Mouse (Mus musculus) liver, adult 2 months (tissue): Measurements from ENCODE around the gene Abcg5. TPM values are rescaled to one million over a fixed set of nuclear protein-coding genes. Genes with fewer than 3 reads are reported as not detected.

Source experiments
- DNase-seq: peaks from one replicate; pipeline ENCODE4 v3.0.0-alpha.2; 2011; ENCODE audit warnings: low read depth, low spot score; ENCODE audit errors: extremely low read depth
- H3K27ac ChIP-seq: fragments of 200-500 bp; replicated peaks from 2 replicates; pipeline ENCODE4 v1.5.1; 2012; ENCODE audit warnings: low read depth, mild to moderate bottlenecking, control low read depth, inconsistent platforms, low read length; ENCODE audit not compliant: insufficient read depth
- H3K27me3 ChIP-seq: fragments of 200-500 bp; 2 replicates; pipeline ENCODE4 v1.6.1; 2012; ENCODE audit warnings: mild to moderate bottlenecking, moderate library complexity, low read length, inconsistent platforms; ENCODE audit not compliant: control insufficient read depth, insufficient read depth
- H3K36me3 ChIP-seq: fragments of 200-500 bp; 2 replicates; pipeline ENCODE4 v1.6.1; 2012; ENCODE audit warnings: low read length, inconsistent platforms; ENCODE audit not compliant: control insufficient read depth, insufficient read depth
- H3K4me1 ChIP-seq: fragments of 200-500 bp; 2 replicates; pipeline ENCODE4 v1.6.1; 2011; ENCODE audit warnings: low read length; ENCODE audit not compliant: control insufficient read depth, insufficient read depth
- H3K4me3 ChIP-seq: fragments of 200-500 bp; 2 replicates; pipeline ENCODE4 v1.5.1; 2011; ENCODE audit warnings: low read depth, mild to moderate bottlenecking, control low read depth, low read length, moderate library complexity; ENCODE audit not compliant: insufficient read depth
- H3K79me2 ChIP-seq: fragments of 200-500 bp; 2 replicates; pipeline ENCODE4 v1.6.1; 2012; ENCODE audit warnings: inconsistent platforms, mild to moderate bottlenecking, low read length, moderate library complexity; ENCODE audit not compliant: control insufficient read depth, insufficient read depth
- H3K9ac ChIP-seq: fragments of 200-500 bp; 2 replicates; pipeline ENCODE4 v1.6.1; 2012; ENCODE audit warnings: low read depth, mild to moderate bottlenecking, control low read depth, inconsistent platforms, low read length
- CTCF ChIP-seq: fragments of 200-500 bp; IDR thresholded peaks from 2 replicates; pipeline ENCODE4 v1.5.1; 2011; ENCODE audit warnings: low read depth, low read length, control low read depth
- POLR2A ChIP-seq: fragments of 200-500 bp; IDR thresholded peaks from 2 replicates; pipeline ENCODE4 v1.6.1; 2011; ENCODE audit warnings: low read length, control low read depth; ENCODE audit not compliant: insufficient read depth; ENCODE audit errors: extremely low read depth
- WGBS: fragments of 180-500 bp; shearing (Covaris S2); methylation state at CpG from one replicate; pipeline ENCODE4 v1.1.7; 2018; 5-methylcytosine and 5-hydroxymethylcytosine counted together
- polyA plus RNA-seq: library from polyadenylated mRNA; depleted of rRNA; stranded (reverse); fragments of >200 nt; gene quantifications from 2 replicates; pipeline ENCODE4 v1.2.3, GENCODE M21; 2012
- total RNA-seq: library from RNA; depleted of rRNA; stranded (reverse); fragments of >200 nt; gene quantifications from 2 replicates; pipeline ENCODE4 v1.2.3, GENCODE M21; 2014

Gene Abcg5
- total and polyA plus RNA-seq, 2 experiments, result 118 to 133 TPM

DNA sequence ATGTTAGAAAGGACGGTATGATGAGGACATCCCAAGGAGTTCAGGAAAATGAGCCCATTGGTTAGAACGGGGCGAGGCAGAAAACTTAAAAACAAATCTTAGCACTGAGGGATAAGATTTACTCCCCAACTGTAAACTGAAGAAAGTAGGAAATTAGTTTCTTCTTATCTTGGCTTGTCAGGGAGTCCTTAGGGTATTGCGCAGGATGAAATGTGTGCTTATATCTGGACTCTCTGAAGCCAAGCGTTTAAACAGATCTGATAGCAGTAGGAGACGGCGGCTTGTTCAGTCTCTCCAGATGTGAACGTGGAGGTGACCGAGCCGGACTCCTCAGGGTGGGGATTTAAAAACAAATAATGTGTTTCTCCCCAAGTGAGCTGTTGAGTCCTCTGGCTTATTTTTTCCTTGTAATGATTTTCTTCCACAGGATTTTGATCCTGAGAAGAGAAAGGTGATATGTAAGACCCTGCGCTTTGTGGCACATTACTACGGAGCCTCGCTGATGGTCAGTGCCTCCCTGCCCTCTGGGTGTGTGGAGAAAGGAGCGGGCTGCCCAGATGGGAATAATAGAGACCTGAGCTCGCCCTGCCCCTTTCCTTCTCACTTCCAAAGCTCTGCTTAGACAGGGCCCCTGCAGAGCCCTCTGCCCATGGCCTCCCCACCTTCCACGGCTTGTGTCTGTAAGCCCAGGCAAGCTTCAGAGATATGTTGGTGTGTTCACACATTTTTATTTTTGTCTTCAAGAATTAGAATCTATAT lies 38.3 kb downstream of the Abcg5 start:
- WGBS, result 89% methylated on average over 16 of the region's 16 CpGs
- H3K36me3 ChIP-seq, result no peaks in the 10 kb centered on the region
- H3K9ac ChIP-seq, result no peak overlapping the region
- no peak overlapping the region for H3K4me3 ChIP-seq
- no peak for DNase-seq
- H3K27me3 ChIP-seq, result no peaks in the 10 kb centered on the region
- no peak for TF ChIP-seq CTCF
- no peak for TF ChIP-seq POLR2A
- H3K4me1 ChIP-seq, result peaks cover 7% of the 10 kb centered on the region; the same call in 1 of the 2 replicates
- no peaks in the 10 kb centered on the region for H3K79me2 ChIP-seq
- no peak overlapping the region for H3K27ac ChIP-seq

DNA sequence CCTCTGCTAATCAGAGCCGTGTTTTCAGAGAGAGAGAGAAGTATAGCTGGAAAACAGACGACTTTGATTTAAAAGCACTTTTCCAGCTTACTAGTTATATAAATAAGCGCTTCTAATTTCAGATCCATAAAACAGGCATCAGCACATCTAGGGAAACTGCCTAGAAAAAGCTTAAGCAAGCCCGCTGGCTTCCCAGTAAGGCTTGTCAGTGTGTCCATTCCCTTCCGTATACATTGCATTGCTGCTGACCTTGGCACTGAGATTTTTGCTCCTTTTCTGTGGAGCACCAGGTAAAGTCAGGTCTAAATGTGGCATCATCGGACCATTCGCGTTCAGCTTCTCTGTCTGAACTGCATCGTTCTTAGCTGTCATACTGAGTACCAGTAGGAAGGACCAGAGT lies 40.5 kb downstream of the Abcg5 start:
- 93% methylated on average over 9 of the region's 9 CpGs for WGBS
- H3K4me3 ChIP-seq, result no peak overlapping the region
- peaks cover under 1% of the 10 kb centered on the region; the same call in 1 of the 2 replicates for H3K4me1 ChIP-seq
- no peaks in the 10 kb centered on the region for H3K79me2 ChIP-seq
- DNase-seq, result no peak
- no peak overlapping the region for H3K27ac ChIP-seq
- H3K27me3 ChIP-seq, result no peaks in the 10 kb centered on the region
- no peaks in the 10 kb centered on the region for H3K36me3 ChIP-seq
- TF ChIP-seq CTCF (no peak), POLR2A (no peak)
- no peak overlapping the region for H3K9ac ChIP-seq

DNA sequence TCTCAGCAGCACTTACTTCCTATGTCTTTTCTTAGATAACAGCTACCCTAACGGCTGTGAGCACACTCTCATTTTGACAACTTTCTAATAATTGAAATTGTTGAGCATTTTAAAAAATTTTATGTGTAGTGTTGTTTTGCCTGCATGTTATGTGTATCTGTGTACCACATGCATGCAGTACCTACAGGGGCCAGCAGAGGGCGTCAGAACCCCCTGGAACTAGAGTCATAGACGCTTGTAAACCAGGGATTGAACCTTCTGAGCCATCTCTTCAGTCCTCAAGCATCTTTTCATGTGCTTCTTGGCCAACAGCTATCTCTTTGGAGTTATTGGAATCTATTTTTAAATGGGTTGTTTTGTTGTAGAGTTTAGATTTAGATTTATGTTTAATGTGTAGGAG lies 40.9 kb downstream of the Abcg5 start:
- no peak overlapping the region for H3K9ac ChIP-seq
- no peaks in the 10 kb centered on the region for H3K36me3 ChIP-seq
- no peaks in the 10 kb centered on the region for H3K79me2 ChIP-seq
- H3K4me1 ChIP-seq, result no peaks in the 10 kb centered on the region
- no peak overlapping the region for H3K27ac ChIP-seq
- peak; percentile 46 for DNase-seq
- H3K27me3 ChIP-seq, result no peaks in the 10 kb centered on the region
- 30% methylated on average over 3 of the region's 3 CpGs for WGBS
- peak; percentile 71; the same call in 1 of the 2 replicates for TF ChIP-seq CTCF
- no peak for TF ChIP-seq POLR2A
- H3K4me3 ChIP-seq, result no peak overlapping the region

DNA sequence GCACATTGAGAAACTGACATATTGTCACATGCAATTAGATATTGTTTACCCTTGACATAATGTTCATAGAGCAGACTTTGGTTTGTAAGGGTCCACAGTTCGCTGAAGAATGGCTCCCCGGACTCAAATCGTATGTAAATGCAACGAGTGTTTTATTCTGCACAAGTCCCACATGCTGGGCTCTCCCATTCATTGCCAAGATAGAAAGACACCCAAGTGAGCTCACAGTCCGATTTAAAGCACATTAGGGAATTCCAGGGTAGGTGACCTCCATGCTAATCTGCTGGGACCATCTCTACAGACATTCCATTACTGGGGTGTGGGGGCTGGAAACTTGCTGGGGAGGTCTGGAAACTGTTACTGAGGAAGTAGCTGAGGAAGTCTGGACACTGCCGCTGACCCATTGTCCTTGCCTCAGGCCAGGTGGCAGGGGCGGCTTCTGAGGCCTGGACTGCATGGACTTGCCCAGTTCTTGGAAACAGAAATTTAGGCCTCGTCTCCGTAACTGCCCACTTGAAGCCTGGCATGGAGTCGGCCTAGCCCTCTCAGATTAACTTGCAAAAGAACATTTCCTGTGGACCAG lies 42.9 kb downstream of the Abcg5 start:
- 86% methylated on average over 10 of the region's 10 CpGs for WGBS

DNA sequence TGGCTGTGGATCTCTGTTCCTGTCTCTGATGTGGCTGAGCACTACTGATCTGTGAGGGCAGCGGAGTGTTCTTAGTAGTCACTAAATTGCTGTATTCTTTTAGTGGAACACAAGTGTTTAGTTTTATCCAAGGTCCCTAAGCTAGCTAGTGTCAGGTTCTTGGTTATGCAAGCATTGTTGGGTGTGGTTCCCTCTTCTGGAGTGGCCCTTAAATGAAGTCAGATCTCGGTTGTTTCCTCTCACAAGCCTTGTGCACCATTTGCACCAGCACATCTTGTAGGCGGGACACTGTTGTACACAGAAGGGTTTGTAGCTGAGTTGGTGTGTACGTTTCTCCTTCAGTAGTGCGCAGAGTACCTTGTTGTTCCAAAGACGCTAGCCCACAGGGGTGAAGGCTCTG lies 44.8 kb downstream of the Abcg5 start:
- no peak for TF ChIP-seq CTCF
- no peak overlapping the region for H3K27ac ChIP-seq
- H3K27me3 ChIP-seq, result no peaks in the 10 kb centered on the region
- H3K4me1 ChIP-seq, result no peaks in the 10 kb centered on the region
- H3K4me3 ChIP-seq, result no peak overlapping the region
- DNase-seq, result no peak
- H3K9ac ChIP-seq, result no peak overlapping the region
- no peaks in the 10 kb centered on the region for H3K36me3 ChIP-seq
- 92% methylated on average over 6 of the region's 6 CpGs for WGBS
- H3K79me2 ChIP-seq, result no peaks in the 10 kb centered on the region

More for the DNA sequence above, 42.9 kb downstream of the Abcg5 start:
- Histone ChIP-seq H3K4me3 (no peak overlapping the region), H3K36me3 (no peaks in the 10 kb centered on the region), H3K27me3 (no peaks in the 10 kb centered on the region), H3K79me2 (no peaks in the 10 kb centered on the region), H3K9ac (no peak overlapping the region), H3K4me1 (no peaks in the 10 kb centered on the region), H3K27ac (no peak overlapping the region)
- no peak for DNase-seq
- TF ChIP-seq POLR2A (no peak), CTCF (no peak)

DNA sequence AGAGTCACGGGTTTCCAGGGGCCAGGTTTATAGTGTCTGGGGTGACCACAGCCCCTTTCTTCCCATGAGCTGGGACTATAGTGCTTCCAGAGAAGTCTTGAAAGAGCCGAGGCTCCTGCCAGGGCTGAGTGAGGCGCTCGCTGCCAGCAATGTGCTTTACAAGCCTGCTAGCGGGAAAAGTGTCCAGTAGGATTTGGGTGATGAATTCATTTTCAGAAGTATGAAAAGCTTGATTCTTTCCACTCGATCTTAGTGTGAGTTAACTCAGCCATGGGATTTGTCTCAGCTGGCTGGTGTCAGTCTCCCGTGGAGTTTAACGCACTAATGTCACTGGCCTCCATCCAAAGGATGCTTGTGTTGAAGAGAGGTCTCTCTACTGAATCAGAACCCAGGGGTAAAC lies 46.5 kb downstream of the Abcg5 start:
- Histone ChIP-seq H3K4me3 (no peak overlapping the region), H3K4me1 (no peaks in the 10 kb centered on the region), H3K27me3 (no peaks in the 10 kb centered on the region), H3K27ac (no peak overlapping the region), H3K9ac (no peak overlapping the region), H3K36me3 (no peaks in the 10 kb centered on the region), H3K79me2 (no peaks in the 10 kb centered on the region)
- TF ChIP-seq POLR2A (no peak), CTCF (no peak)
- WGBS, result 84% methylated on average over 8 of the region's 8 CpGs
- no peak for DNase-seq
